ENCODE assay signal across 27 mouse cellular contexts in genomic region chr3:152130963-152131362, GRCm38 (mm10). TPM values are rescaled to one million over a fixed set of nuclear protein-coding genes. Genes with fewer than 3 reads are reported as not detected.
DNase-seq lines count a peak whose midpoint lies in the region; ATAC-seq and TF ChIP-seq lines count a peak whose summit lies in the region.
"Had no signal": no experiment of that assay in that cellular context is flagged by ENCODE, and none has a peak within 500 bp of the region (broad histone marks: within the 10 kb centered on the region; RNA-seq: fewer than 3 reads in every experiment).

No protein-coding gene starts in this region.

- H3K9me3 ChIP-seq in kidney, embryonic 15.5 days (replicated peaks) = no peaks in the 10 kb centered on the region
- H3K9me3 ChIP-seq: embryonic facial prominence, embryonic 12.5 days; embryonic facial prominence, embryonic 15.5 days; G1E; heart, embryonic 12.5 days; heart, embryonic 15.5 days had no signal

- TF ChIP-seq CTCF in small intestine, adult 2 months (IDR thresholded peaks at IDR 0.05; ENCODE audit: extremely low read depth, insufficient read length, insufficient replicate concordance, low read depth, low read length) = no peak

- no peaks in the 10 kb centered on the region for H3K4me1 ChIP-seq in kidney, embryonic 15.5 days
- peaks cover 6% of the 10 kb centered on the region; the same call in 1 of the 2 replicates for H3K4me1 ChIP-seq in small intestine, adult 2 months (ENCODE audit: control insufficient read depth, insufficient read depth, insufficient read length, low read length)
- H3K4me1 ChIP-seq: embryonic facial prominence, embryonic 12.5 days; embryonic facial prominence, embryonic 15.5 days had no signal

- H3K4me2 ChIP-seq in kidney, embryonic 15.5 days = no peak overlapping the region
- H3K4me2 ChIP-seq: embryonic facial prominence, embryonic 12.5 days; embryonic facial prominence, embryonic 15.5 days; heart, embryonic 12.5 days; heart, embryonic 15.5 days; hindbrain, embryonic 14.5 days had no signal

- no peak overlapping the region for H3K4me3 ChIP-seq in kidney, embryonic 15.5 days (replicated peaks)
- H3K4me3 ChIP-seq in small intestine, adult 2 months (ENCODE audit: low read depth, low read length) = no peak overlapping the region
- H3K4me3 ChIP-seq: embryonic facial prominence, embryonic 12.5 days; embryonic facial prominence, embryonic 15.5 days; heart, adult 2 months; heart, embryonic 12.5 days; heart, embryonic 15.5 days had no signal

- WGBS in kidney, embryonic 15.5 days = 71% methylated on average over 4 of the region's 4 CpGs
- WGBS in small intestine, adult 2 months = 35% methylated on average over 4 of the region's 4 CpGs

- 0 out of 2 replicates have a peak, but pooled peaks have one; percentile 40 for ATAC-seq in kidney, embryonic 15.5 days (replicated peaks; ENCODE audit: low FRiP score)
- ATAC-seq: forebrain, embryonic 14.5 days; hindbrain, postnatal 0 days; inflammation-experienced regulatory T-cells, adult 6 months; Patski had no signal

- no peaks in the 10 kb centered on the region for H3K27me3 ChIP-seq in kidney, embryonic 15.5 days
- no peaks in the 10 kb centered on the region for H3K27me3 ChIP-seq in small intestine, adult 2 months (ENCODE audit: control insufficient read depth, insufficient read depth, low read length)
- H3K27me3 ChIP-seq: CH12.LX; embryonic facial prominence, embryonic 12.5 days; embryonic facial prominence, embryonic 15.5 days; heart, embryonic 12.5 days; heart, embryonic 15.5 days; Patski had no signal

- no peak; the same call in 1 of the 2 replicates for TF ChIP-seq POLR2A in small intestine, adult 2 months (IDR thresholded peaks at IDR 0.05; ENCODE audit: low read depth, low read length)

- peak; percentile 43 for DNase-seq in heart, adult 11 months
- no peak for DNase-seq in heart, adult 8-10 months (ENCODE audit: low spot score)
- DNase-seq in kidney, adult 18-20 months = no peak
- DNase-seq in layer of hippocampus, adult 9-10 months (ENCODE audit: low spot score) = no peak
- DNase-seq: adrenal gland, postnatal 10 days; adrenal gland, postnatal 36 days; B cell, adult 2 months; cerebellum, adult 18-20 months; cerebellum, adult 9-10 months; cerebellum, postnatal 14 days; gastrocnemius, postnatal 25 days; heart, postnatal 14 days; heart, postnatal 4 days had no signal

- 0 out of 2 replicates have a peak, but pooled peaks cover 3% of the 10 kb centered on the region for H3K36me3 ChIP-seq in kidney, embryonic 15.5 days
- H3K36me3 ChIP-seq in small intestine, adult 2 months (ENCODE audit: control insufficient read depth, insufficient read depth, low read length) = peaks cover 32% of the 10 kb centered on the region
- H3K36me3 ChIP-seq: embryonic facial prominence, embryonic 12.5 days; embryonic facial prominence, embryonic 15.5 days; G1E; heart, embryonic 15.5 days had no signal

- no peak overlapping the region for H3K9ac ChIP-seq in kidney, embryonic 15.5 days
- H3K9ac ChIP-seq: embryonic facial prominence, embryonic 12.5 days; embryonic facial prominence, embryonic 15.5 days; heart, embryonic 12.5 days; heart, embryonic 15.5 days; hindbrain, embryonic 14.5 days had no signal

- no peak overlapping the region for H3K27ac ChIP-seq in kidney, embryonic 15.5 days
- H3K27ac ChIP-seq in small intestine, adult 2 months (ENCODE audit: insufficient read depth, low read depth, low read length) = peak overlapping the region; percentile 64; the same call in 1 of the 2 replicates
- H3K27ac ChIP-seq: embryonic facial prominence, embryonic 12.5 days; embryonic facial prominence, embryonic 15.5 days; heart, adult 2 months; heart, embryonic 15.5 days; hindbrain, embryonic 14.5 days; hindbrain, postnatal 0 days had no signal

RNA-seq across cellular contexts. Expression of gene Gipc2, which starts 35.1 kb away (rescaled TPM):
- 1 to 10 TPM; 3.0 to 4.8 (median 3.4) TPM for total RNA-seq in heart, adult 8-10 months (2022)
- 25.4 and 30.4 TPM in 2 replicates for polyA plus RNA-seq in kidney, embryonic 15.5 days (2015; fragmentation: Nextera tagmentation; extraction: Ambion mirVana)
- 52.0 and 121 TPM in 2 replicates for polyA plus RNA-seq in small intestine, adult 2 months (2012; rRNA removed)
- polyA plus RNA-seq: G1E; inflammation-experienced regulatory T-cells, adult 6 months had no signal
